In genomic region chr16:70313496-70313885, GRCm38 (mm10) we compare ENCODE assay signal across 8 mouse cellular contexts. TPM values are rescaled to one million over a fixed set of nuclear protein-coding genes. Genes with fewer than 3 reads are reported as not detected.
A peak's percentile ranks its signal among the peaks of the same experiment; 100 is the strongest.
DNase-seq lines count a peak whose midpoint lies in the region; ATAC-seq and TF ChIP-seq lines count a peak whose summit lies in the region.

No protein-coding gene starts in this region.

- H3K9me3 ChIP-seq in kidney, embryonic 15.5 days (replicated peaks), result no peaks in the 10 kb centered on the region
- no peaks in the 10 kb centered on the region for H3K9me3 ChIP-seq in hindbrain, embryonic 14.5 days (ENCODE audit: control insufficient read depth, low read length)
- no peaks in the 10 kb centered on the region for H3K9me3 ChIP-seq in midbrain, embryonic 13.5 days

- no peaks in the 10 kb centered on the region for H3K36me3 ChIP-seq in kidney, embryonic 15.5 days
- H3K36me3 ChIP-seq in hindbrain, embryonic 14.5 days (replicated peaks; ENCODE audit: control insufficient read depth, insufficient read depth), result no peaks in the 10 kb centered on the region
- no peaks in the 10 kb centered on the region for H3K36me3 ChIP-seq in midbrain, embryonic 13.5 days

- H3K27ac ChIP-seq in kidney, embryonic 15.5 days, result peak overlapping the region; percentile 97
- peak overlapping the region; percentile 90 for H3K27ac ChIP-seq in hindbrain, embryonic 14.5 days
- peak overlapping the region; percentile 86 for H3K27ac ChIP-seq in midbrain, embryonic 13.5 days

- peaks cover 5% of the 10 kb centered on the region; the same call in 1 of the 2 replicates for H3K4me1 ChIP-seq in kidney, embryonic 15.5 days
- H3K4me1 ChIP-seq in hindbrain, embryonic 14.5 days (replicated peaks; ENCODE audit: control insufficient read depth, insufficient read depth, low read length), result 0 out of 2 replicates have a peak, but pooled peaks cover 5% of the 10 kb centered on the region
- peaks cover 5% of the 10 kb centered on the region; the same call in 1 of the 2 replicates for H3K4me1 ChIP-seq in midbrain, embryonic 13.5 days (replicated peaks)

- peak overlapping the region; percentile 56 for H3K4me2 ChIP-seq in kidney, embryonic 15.5 days
- peak overlapping the region; percentile 52 for H3K4me2 ChIP-seq in hindbrain, embryonic 14.5 days (replicated peaks)
- peak overlapping the region; percentile 69 for H3K4me2 ChIP-seq in midbrain, embryonic 13.5 days (replicated peaks)

- H3K27me3 ChIP-seq in kidney, embryonic 15.5 days, result no peaks in the 10 kb centered on the region
- no peaks in the 10 kb centered on the region for H3K27me3 ChIP-seq in hindbrain, embryonic 14.5 days (ENCODE audit: control insufficient read depth, insufficient read depth, low read length)
- no peaks in the 10 kb centered on the region for H3K27me3 ChIP-seq in midbrain, embryonic 13.5 days

- DNase-seq in kidney, adult 18-20 months, result no peak
- peak; percentile 35 for DNase-seq in brain, embryonic 14.5 days (ENCODE audit: low read depth)
- DNase-seq in hindbrain, embryonic 14.5 days (ENCODE audit: low spot score), result no peak
- DNase-seq in left cerebral cortex, adult 8-10 months (ENCODE audit: low spot score in 2 of 2), result no peak
- DNase-seq in Muller cell, postnatal 12 days (ENCODE audit: inconsistent ontology term), result no peak
- no peak for DNase-seq in cerebellum, postnatal 4 days (ENCODE audit: low spot score in 2 of 2)

- no peak for TF ChIP-seq CTCF in brain, embryonic 14.5 days (IDR thresholded peaks at IDR 0.05; ENCODE audit: borderline replicate concordance, extremely low read depth, insufficient read depth, insufficient read length)

- peak overlapping the region; percentile 75 for H3K4me3 ChIP-seq in kidney, embryonic 15.5 days (replicated peaks)
- peak overlapping the region; percentile 73 for H3K4me3 ChIP-seq in hindbrain, embryonic 14.5 days (replicated peaks; ENCODE audit: low read length)
- H3K4me3 ChIP-seq in midbrain, embryonic 13.5 days (replicated peaks), result peak overlapping the region; percentile 60

- TF ChIP-seq POLR2A in brain, embryonic 14.5 days (IDR thresholded peaks at IDR 0.05; ENCODE audit: borderline replicate concordance, extremely low read depth, insufficient read depth, insufficient read length, poor library complexity, severe bottlenecking), result no peak

- 1% methylated on average over 7 of the region's 7 CpGs for WGBS in kidney, embryonic 15.5 days
- 4% methylated on average over 7 of the region's 7 CpGs for WGBS in hindbrain, embryonic 14.5 days
- 3% methylated on average over 7 of the region's 7 CpGs for WGBS in midbrain, embryonic 13.5 days

- peak; percentile 0; the same call in 1 of the 2 replicates for ATAC-seq in kidney, embryonic 15.5 days (replicated peaks; ENCODE audit: low FRiP score)
- peak; percentile 15; the same call in 1 of the 2 replicates for ATAC-seq in hindbrain, embryonic 14.5 days (ENCODE audit: low FRiP score)
- peak; percentile 8 for ATAC-seq in midbrain, embryonic 13.5 days

- H3K9ac ChIP-seq in kidney, embryonic 15.5 days, result peak overlapping the region; percentile 71
- H3K9ac ChIP-seq in hindbrain, embryonic 14.5 days, result peak overlapping the region; percentile 91
- peak overlapping the region; percentile 80 for H3K9ac ChIP-seq in midbrain, embryonic 13.5 days (replicated peaks)

RNA-seq across cellular contexts. Expression of gene Gbe1, which starts 0.3 kb away (rescaled TPM):
- polyA plus RNA-seq in kidney, embryonic 15.5 days (2015; fragmentation: Nextera tagmentation; extraction: Ambion mirVana), result 27.1 and 29.8 TPM in 2 replicates
- polyA plus RNA-seq in brain, embryonic 14.5 days (2012; rRNA removed), result 7.3 and 8.9 TPM in 2 replicates
- 15.2 and 17.4 TPM in 2 replicates for polyA plus RNA-seq in hindbrain, embryonic 14.5 days (2014; fragmentation: Nextera tagmentation; extraction: Ambion mirVana)
- polyA plus RNA-seq in midbrain, embryonic 13.5 days (2015; fragmentation: Nextera tagmentation; extraction: Ambion mirVana), result 13.3 and 15.7 TPM in 2 replicates
- 10 to 100 TPM; 10.5 to 11.7 (median 10.7) TPM for total RNA-seq in left cerebral cortex, adult 8-10 months (2022)
